Mouse (Mus musculus): ENCODE results near the gene Cfap100. TPM values are rescaled to one million over a fixed set of nuclear protein-coding genes. Genes with fewer than 3 reads are reported as not detected.

Gene Cfap100
- polyA plus RNA-seq, 1 experiment from 2014 or later: 0.42 TPM

GRCm38 (mm10) chr6:90469041-90469440 is 40.4 kb upstream of the Cfap100 start:
- H3K36me3 ChIP-seq: peaks cover 18% of the 10 kb centered on the region; the same call in 1 of the 2 replicates
- H3K4me3 ChIP-seq: no peak overlapping the region
- no peak for ATAC-seq (replicated peaks; ENCODE audit: insufficient number of reproducible peaks, insufficient read depth, low FRiP score, low read depth)
- H3K4me2 ChIP-seq: no peak overlapping the region
- no peaks in the 10 kb centered on the region; the same call in 1 of the 2 replicates for H3K27me3 ChIP-seq
- H3K4me1 ChIP-seq (replicated peaks): peaks cover 48% of the 10 kb centered on the region
- no peak overlapping the region for H3K27ac ChIP-seq
- WGBS: 88% methylated on average over 6 of the region's 6 CpGs
- no peaks in the 10 kb centered on the region for H3K9me3 ChIP-seq (replicated peaks)
- H3K9ac ChIP-seq: no peak overlapping the region

- WGBS: 25% methylated on average over 1 of the region's 1 CpGs
- Histone ChIP-seq H3K4me2 (no peak overlapping the region), H3K36me3 (peaks cover 13% of the 10 kb centered on the region; the same call in 1 of the 2 replicates), H3K27me3 (no peaks in the 10 kb centered on the region; the same call in 1 of the 2 replicates), H3K9ac (no peak overlapping the region; the same call in 1 of the 2 replicates), H3K27ac (no peak overlapping the region), H3K9me3 (replicated peaks) (no peaks in the 10 kb centered on the region), H3K4me3 (no peak overlapping the region), H3K4me1 (replicated peaks) (peaks cover 53% of the 10 kb centered on the region)
- ATAC-seq (replicated peaks; ENCODE audit: insufficient number of reproducible peaks, insufficient read depth, low FRiP score, low read depth): no peak
Observed at GRCm38 (mm10) chr6:90468216-90468615, 39.6 kb upstream of the Cfap100 start.

GRCm38 (mm10) chr6:90466847-90467410 is 38.3 kb upstream of the Cfap100 start:
- WGBS: 85% methylated on average over 12 of the region's 12 CpGs
- no peak for ATAC-seq (replicated peaks; ENCODE audit: insufficient number of reproducible peaks, insufficient read depth, low FRiP score, low read depth)

GRCm38 (mm10) chr6:90466079-90466478 is 37.5 kb upstream of the Cfap100 start:
- WGBS: 68% methylated on average over 10 of the region's 10 CpGs
- peaks cover 48% of the 10 kb centered on the region for H3K4me1 ChIP-seq (replicated peaks)
- no peak overlapping the region for H3K27ac ChIP-seq
- peaks cover 13% of the 10 kb centered on the region; the same call in 1 of the 2 replicates for H3K36me3 ChIP-seq
- H3K9ac ChIP-seq: no peak overlapping the region
- ATAC-seq (replicated peaks; ENCODE audit: insufficient number of reproducible peaks, insufficient read depth, low FRiP score, low read depth): no peak
- H3K27me3 ChIP-seq: peaks cover 12% of the 10 kb centered on the region
- no peak overlapping the region for H3K4me2 ChIP-seq
- H3K9me3 ChIP-seq (replicated peaks): no peaks in the 10 kb centered on the region
- H3K4me3 ChIP-seq: no peak overlapping the region

More at GRCm38 (mm10) chr6:90466847-90467410, 38.3 kb upstream of the Cfap100 start:
- Histone ChIP-seq H3K9me3 (replicated peaks) (no peaks in the 10 kb centered on the region), H3K36me3 (peaks cover 13% of the 10 kb centered on the region; the same call in 1 of the 2 replicates), H3K27ac (no peak overlapping the region), H3K27me3 (peaks cover 4% of the 10 kb centered on the region), H3K9ac (0 out of 2 replicates have a peak overlapping the region, but pooled peaks have one; percentile 8), H3K4me1 (replicated peaks) (peaks cover 54% of the 10 kb centered on the region), H3K4me2 (no peak overlapping the region), H3K4me3 (no peak overlapping the region)

- WGBS: 92% methylated on average over 11 of the region's 11 CpGs
- peaks cover 22% of the 10 kb centered on the region for H3K27me3 ChIP-seq
- no peaks in the 10 kb centered on the region for H3K9me3 ChIP-seq (replicated peaks)
- H3K4me1 ChIP-seq (replicated peaks): peaks cover 38% of the 10 kb centered on the region
- no peak overlapping the region for H3K4me3 ChIP-seq
- no peak for ATAC-seq (replicated peaks; ENCODE audit: insufficient number of reproducible peaks, insufficient read depth, low FRiP score, low read depth)
- H3K36me3 ChIP-seq: peaks cover 13% of the 10 kb centered on the region; the same call in 1 of the 2 replicates
- no peak overlapping the region for H3K9ac ChIP-seq
- no peak overlapping the region for H3K4me2 ChIP-seq
- H3K27ac ChIP-seq: no peak overlapping the region
Observed at GRCm38 (mm10) chr6:90465028-90465640, 36.5 kb upstream of the Cfap100 start.

- Histone ChIP-seq H3K9me3 (replicated peaks) (no peaks in the 10 kb centered on the region), H3K27me3 (peaks cover 26% of the 10 kb centered on the region), H3K4me1 (replicated peaks) (peaks cover 38% of the 10 kb centered on the region), H3K9ac (peak overlapping the region; percentile 17), H3K27ac (peak overlapping the region; percentile 91), H3K36me3 (peaks cover 13% of the 10 kb centered on the region; the same call in 1 of the 2 replicates), H3K4me2 (peak overlapping the region; percentile 98), H3K4me3 (peak overlapping the region; percentile 83)
- ATAC-seq (replicated peaks; ENCODE audit: insufficient number of reproducible peaks, insufficient read depth, low FRiP score, low read depth): no peak
- 22% methylated on average over 7 of the region's 7 CpGs for WGBS
Observed at GRCm38 (mm10) chr6:90463890-90464421, 35.4 kb upstream of the Cfap100 start.

GRCm38 (mm10) chr6:90463228-90463862 is 34.7 kb upstream of the Cfap100 start:
- H3K4me1 ChIP-seq (replicated peaks): peaks cover 35% of the 10 kb centered on the region
- H3K27me3 ChIP-seq: peaks cover 26% of the 10 kb centered on the region
- ATAC-seq (replicated peaks; ENCODE audit: insufficient number of reproducible peaks, insufficient read depth, low FRiP score, low read depth): peak; percentile 92
- peak overlapping the region; percentile 98 for H3K4me2 ChIP-seq
- H3K9ac ChIP-seq: peak overlapping the region; percentile 91
- 2% methylated on average over 31 of the region's 31 CpGs for WGBS
- H3K27ac ChIP-seq: peak overlapping the region; percentile 91
- peak overlapping the region; percentile 83 for H3K4me3 ChIP-seq
- H3K36me3 ChIP-seq: peaks cover 13% of the 10 kb centered on the region; the same call in 1 of the 2 replicates
- no peaks in the 10 kb centered on the region for H3K9me3 ChIP-seq (replicated peaks)

- Histone ChIP-seq H3K27me3 (peaks cover 26% of the 10 kb centered on the region), H3K4me3 (peak overlapping the region; percentile 83), H3K4me2 (peak overlapping the region; percentile 98), H3K9ac (peak overlapping the region; percentile 91), H3K9me3 (replicated peaks) (no peaks in the 10 kb centered on the region), H3K4me1 (replicated peaks) (peaks cover 30% of the 10 kb centered on the region), H3K27ac (peak overlapping the region; percentile 91), H3K36me3 (peaks cover 13% of the 10 kb centered on the region; the same call in 1 of the 2 replicates)
- WGBS: under 1% methylated on average over 38 of the region's 38 CpGs
- peak; percentile 33 for ATAC-seq (replicated peaks; ENCODE audit: insufficient number of reproducible peaks, insufficient read depth, low FRiP score, low read depth)
Observed at GRCm38 (mm10) chr6:90462841-90463227, 34.2 kb upstream of the Cfap100 start.

- peak within 1 kb of the TSS; percentile 83 for H3K4me3 ChIP-seq
- H3K9me3 ChIP-seq (replicated peaks): no peaks in the 10 kb centered on the region
- H3K9ac ChIP-seq: peak within 1 kb of the TSS; percentile 91
- peak within 1 kb of the TSS; percentile 91 for H3K27ac ChIP-seq
- peak within 1 kb of the TSS; percentile 98 for H3K4me2 ChIP-seq
- peaks cover 27% of the 10 kb centered on the region for H3K4me1 ChIP-seq (replicated peaks)
- ATAC-seq (replicated peaks; ENCODE audit: insufficient number of reproducible peaks, insufficient read depth, low FRiP score, low read depth): peak; percentile 54
- WGBS: under 1% methylated on average over 61 of the region's 70 CpGs
- H3K36me3 ChIP-seq: peaks cover 9% of the 10 kb centered on the region; the same call in 1 of the 2 replicates
- peaks cover 26% of the 10 kb centered on the region for H3K27me3 ChIP-seq
Observed at GRCm38 (mm10) chr6:90462181-90462706, 33.6 kb upstream of the Cfap100 start, which contains the start of gene Klf15. TSS of gene Klf15 (plus strand) at chr6:90462576.

- H3K4me2 ChIP-seq: peak overlapping the region; percentile 98
- WGBS: 30% methylated on average over 12 of the region's 12 CpGs
- peak overlapping the region; percentile 91 for H3K9ac ChIP-seq
- peaks cover 4% of the 10 kb centered on the region; the same call in 1 of the 2 replicates for H3K36me3 ChIP-seq
- H3K4me3 ChIP-seq: peak overlapping the region; percentile 83
- H3K27me3 ChIP-seq: peaks cover 26% of the 10 kb centered on the region
- H3K4me1 ChIP-seq (replicated peaks): peaks cover 27% of the 10 kb centered on the region
- ATAC-seq (replicated peaks; ENCODE audit: insufficient number of reproducible peaks, insufficient read depth, low FRiP score, low read depth): no peak
- H3K27ac ChIP-seq: 0 out of 2 replicates have a peak overlapping the region, but pooled peaks have one; percentile 91
- H3K9me3 ChIP-seq (replicated peaks): no peaks in the 10 kb centered on the region
Observed at GRCm38 (mm10) chr6:90461771-90462170, 33.2 kb upstream of the Cfap100 start.

GRCm38 (mm10) chr6:90461181-90461580 is 32.6 kb upstream of the Cfap100 start:
- no peak overlapping the region for H3K4me3 ChIP-seq
- H3K9ac ChIP-seq: no peak overlapping the region
- peaks cover 25% of the 10 kb centered on the region for H3K4me1 ChIP-seq (replicated peaks)
- 68% methylated on average over 2 of the region's 2 CpGs for WGBS
- no peak for ATAC-seq (replicated peaks; ENCODE audit: insufficient number of reproducible peaks, insufficient read depth, low FRiP score, low read depth)
- H3K27ac ChIP-seq: no peak overlapping the region
- H3K36me3 ChIP-seq: no peaks in the 10 kb centered on the region
- no peak overlapping the region for H3K4me2 ChIP-seq
- H3K9me3 ChIP-seq (replicated peaks): no peaks in the 10 kb centered on the region
- peaks cover 26% of the 10 kb centered on the region for H3K27me3 ChIP-seq

All from heart, embryonic 15.5 days (tissue).